Mouse (Mus musculus) heart, embryonic 14.5 days (tissue): ENCODE measurements around the gene Fbxo17. TPM values are rescaled to one million over a fixed set of nuclear protein-coding genes. Genes with fewer than 3 reads are reported as not detected.

Experiments
- ATAC-seq: fragments of 200-750 bp; cut with Nextera tagmentation; 2 replicates; pipeline ENCODE4 v1.8.0; 2017; ENCODE audit warnings: low read depth, moderate TSS enrichment; ENCODE audit not compliant: insufficient number of reproducible peaks, insufficient read depth, low FRiP score
- H3K27ac ChIP-seq, 2 experiments: fragments of 200-500 bp in 1 of 2; fragments of 300-500 bp in 1 of 2; sonication (generic) in 1 of 2; replicated peaks in 1 of 2; 2 replicates each; pipeline ENCODE4 v1.5.1; 2012 to 2014; ENCODE audit warnings: low read depth in 2 of 2, low read length in 2 of 2, control low read depth in 1 of 2, mild to moderate bottlenecking in 1 of 2, mixed read lengths in 1 of 2; ENCODE audit not compliant: control insufficient read depth in 1 of 2, insufficient read depth in 1 of 2
- H3K27me3 ChIP-seq: fragments of 300-500 bp; sonication (generic); 2 replicates; pipeline ENCODE4 v1.6.1; 2014; ENCODE audit warnings: mild to moderate bottlenecking, low read length, control low read depth; ENCODE audit not compliant: control insufficient read depth, insufficient read depth
- H3K36me3 ChIP-seq: fragments of 300-500 bp; sonication (generic); 2 replicates; pipeline ENCODE4 v1.6.1; 2014; ENCODE audit warnings: mild to moderate bottlenecking, control low read depth, low read length, mixed read lengths; ENCODE audit not compliant: control insufficient read depth, insufficient read depth
- H3K4me1 ChIP-seq, 2 experiments: fragments of 200-500 bp in 1 of 2; fragments of 300-500 bp in 1 of 2; sonication (generic) in 1 of 2; 2 replicates each; pipeline ENCODE4 v1.6.1; 2012 to 2014; ENCODE audit warnings: low read length in 2 of 2, control low read depth in 1 of 2, mixed read lengths in 1 of 2; ENCODE audit not compliant: control insufficient read depth in 2 of 2, insufficient read depth in 2 of 2
- H3K4me2 ChIP-seq: fragments of 300-500 bp; sonication (generic); 2 replicates; pipeline ENCODE4 v1.6.1; 2014; ENCODE audit warnings: mild to moderate bottlenecking, low read length
- H3K4me3 ChIP-seq, 2 experiments: fragments of 200-500 bp in 1 of 2; fragments of 300-500 bp in 1 of 2; sonication (generic) in 1 of 2; 2 replicates each; pipeline ENCODE4 v1.5.1; 2012 to 2014; ENCODE audit warnings: low read length in 2 of 2, mild to moderate bottlenecking in 2 of 2, control low read depth in 1 of 2, low read depth in 1 of 2, moderate library complexity in 1 of 2; ENCODE audit not compliant: control insufficient read depth in 1 of 2, insufficient read depth in 1 of 2
- H3K9ac ChIP-seq: fragments of 300-500 bp; sonication (generic); 2 replicates; pipeline ENCODE4 v1.6.1; 2014; ENCODE audit warnings: mild to moderate bottlenecking, low read length
- H3K9me3 ChIP-seq: fragments of 300-500 bp; sonication (generic); 2 replicates; pipeline ENCODE4 v1.6.1; 2016; ENCODE audit warnings: low read length, control low read depth; ENCODE audit not compliant: control insufficient read depth
- WGBS: fragments of 180-500 bp; shearing (Covaris S2); extraction: QIAGEN DNeasy Blood & Tissue Kit; methylation state at CpG from one replicate; pipeline ENCODE4 v1.1.7; 2014; 5-methylcytosine and 5-hydroxymethylcytosine counted together
- polyA plus RNA-seq: library from polyadenylated mRNA; unstranded; fragments of >200 nt; fragmentation: Nextera tagmentation; extraction: Ambion mirVana; gene quantifications from 2 replicates; pipeline ENCODE4 v1.2.1, GENCODE M21; 2014

Fbxo17 gene
- polyA plus RNA-seq, 1 experiment from 2014 or later, result 8.6 TPM

DNA sequence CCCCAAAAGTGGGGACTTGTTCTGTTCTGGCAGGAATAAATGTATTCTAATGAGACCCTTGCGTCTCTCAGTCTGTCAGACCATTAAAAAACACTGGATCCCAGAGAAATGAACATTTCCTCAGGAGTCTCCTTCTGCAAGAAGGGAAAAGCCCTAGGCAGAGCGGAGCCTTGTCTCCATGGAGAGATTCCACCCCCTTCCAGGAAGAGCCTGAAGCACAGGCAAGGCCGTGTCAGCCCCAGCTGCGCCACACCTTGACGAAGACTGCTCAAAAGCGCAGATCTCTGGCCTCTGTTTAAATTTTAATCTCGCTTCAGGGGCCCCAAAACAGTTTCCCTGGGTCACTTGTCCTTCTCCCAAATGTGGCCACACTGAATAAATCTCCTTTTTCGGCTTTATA, 39.0 kb upstream of the Fbxo17 start:
- no peaks in the 10 kb centered on the region for H3K27me3 ChIP-seq
- H3K4me1 ChIP-seq, result peaks cover 5 to 7% of the 10 kb centered on the region in 2 experiments; a peak in 3 of 4 replicates
- H3K27ac ChIP-seq, result no peak overlapping the region
- ATAC-seq, result no peak
- H3K9me3 ChIP-seq, result no peaks in the 10 kb centered on the region
- no peak overlapping the region for H3K9ac ChIP-seq
- H3K4me2 ChIP-seq, result no peak overlapping the region
- H3K4me3 ChIP-seq, result no peak overlapping the region
- 88% methylated on average over 8 of the region's 8 CpGs for WGBS
- no peaks in the 10 kb centered on the region for H3K36me3 ChIP-seq

DNA sequence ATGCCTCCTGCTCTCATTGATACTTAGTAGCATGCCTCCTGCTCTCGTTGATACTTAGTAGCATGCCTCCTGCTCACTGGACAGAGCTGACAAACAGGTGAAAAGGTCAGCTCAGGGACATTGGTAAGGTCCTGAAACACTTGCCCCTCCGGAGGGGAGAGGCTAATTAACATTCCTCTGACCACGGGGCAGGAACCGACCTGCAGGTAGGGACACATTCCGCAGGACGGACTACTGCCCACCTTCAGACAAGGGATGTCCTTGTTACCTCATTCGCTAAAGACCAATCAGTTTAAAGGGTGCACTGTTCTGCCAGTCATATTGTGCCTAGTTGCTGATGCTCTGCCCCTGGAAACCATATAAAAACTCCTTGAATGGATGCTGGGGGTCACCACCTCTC, 25.5 kb upstream of the Fbxo17 start:
- Histone ChIP-seq H3K27ac (no peak overlapping the region), H3K4me3 (no peak overlapping the region), H3K9me3 (no peaks in the 10 kb centered on the region), H3K36me3 (no peaks in the 10 kb centered on the region), H3K9ac (no peak overlapping the region), H3K27me3 (peaks cover 15% of the 10 kb centered on the region), H3K4me1 (peaks cover 0 to 3% of the 10 kb centered on the region in 2 experiments; a peak in 1 of 4 replicates), H3K4me2 (no peak overlapping the region)
- WGBS, result 56% methylated on average over 7 of the region's 7 CpGs
- ATAC-seq, result no peak

DNA sequence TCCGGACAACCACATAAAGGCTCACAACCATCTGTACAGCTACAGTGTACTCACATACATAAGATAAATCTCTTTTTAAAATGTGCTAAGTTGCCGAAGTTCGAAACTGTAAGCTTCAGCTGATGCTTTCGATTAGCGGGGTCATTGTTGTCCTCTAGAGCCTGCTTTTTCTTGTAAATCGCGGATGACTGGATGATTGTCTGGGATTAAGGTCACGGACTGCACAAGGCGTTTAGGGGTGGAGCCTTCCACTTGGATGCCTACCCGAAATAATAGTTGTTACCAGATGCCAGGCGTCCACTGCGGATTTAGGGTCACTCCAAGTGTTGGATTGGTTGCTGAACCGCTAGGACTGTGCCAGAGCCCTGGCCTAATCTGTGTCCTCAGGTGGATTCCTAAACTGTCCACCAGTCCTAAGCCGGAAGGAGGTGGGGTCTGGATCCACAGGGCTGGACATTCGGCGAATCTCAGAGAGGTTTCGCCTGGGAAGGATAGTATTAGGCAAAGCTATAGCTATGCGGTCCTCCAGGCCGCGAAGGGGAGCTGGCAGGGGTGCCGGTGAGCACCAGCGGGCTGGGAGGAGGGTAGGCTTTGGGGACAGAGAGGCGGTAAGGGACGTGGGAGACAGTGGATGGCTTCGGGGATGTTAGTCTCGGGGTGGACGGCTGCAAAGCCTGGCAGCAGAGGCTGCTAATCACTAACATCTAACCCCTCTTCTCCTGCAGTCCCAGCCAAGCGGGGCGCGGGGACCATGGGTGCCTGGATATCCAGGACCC, 23.9 kb upstream of the Fbxo17 start, which contains the start of gene Fbxo27:
Gene Fbxo27, plus strand, starts transcription at position 305 of the 776 bp plus-strand sequence.
- Histone ChIP-seq H3K4me3 (peak within 1 kb of the TSS; percentile 43 to 52), H3K36me3 (no peaks in the 10 kb centered on the region), H3K27me3 (peaks cover 15% of the 10 kb centered on the region), H3K9me3 (no peaks in the 10 kb centered on the region), H3K9ac (peak within 1 kb of the TSS; percentile 69), H3K4me2 (peak within 1 kb of the TSS; percentile 92), H3K4me1 (peaks cover 0 to 3% of the 10 kb centered on the region in 2 experiments; a peak in 1 of 4 replicates), H3K27ac (no peak within 1 kb of the TSS)
- WGBS, result 34% methylated on average over 30 of the region's 30 CpGs
- peak; percentile 11; the same call in 1 of the 2 replicates for ATAC-seq

DNA sequence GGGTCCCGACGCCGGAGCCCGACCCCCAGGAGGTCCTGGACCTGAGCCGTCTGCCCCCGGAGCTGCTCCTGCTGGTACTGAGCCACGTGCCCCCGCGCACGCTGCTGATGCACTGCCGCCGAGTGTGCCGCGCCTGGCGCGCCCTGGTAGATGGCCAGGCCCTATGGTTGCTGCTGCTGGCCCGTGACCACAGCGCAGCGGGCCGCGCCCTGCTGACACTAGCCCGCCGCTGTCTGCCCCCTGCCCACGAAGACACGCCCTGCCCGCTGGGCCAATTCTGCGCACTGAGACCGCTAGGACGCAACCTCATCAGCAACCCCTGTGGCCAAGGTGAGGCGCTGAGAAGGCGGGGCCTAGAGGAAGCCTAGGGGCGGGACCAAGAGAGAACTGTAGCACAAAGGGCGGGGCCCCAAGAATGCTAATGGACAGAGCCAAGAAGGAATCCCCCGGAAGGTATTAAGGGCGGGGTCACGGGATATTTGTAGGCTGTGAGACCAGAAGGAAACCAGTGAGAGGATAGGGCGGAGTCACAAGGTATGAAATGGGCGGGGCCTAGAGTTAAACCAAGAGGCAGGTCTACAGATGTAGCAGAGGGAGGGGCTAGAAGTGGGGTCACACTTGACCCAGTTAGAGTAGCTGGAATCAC, 23.2 kb upstream of the Fbxo17 start:
- Histone ChIP-seq H3K27ac (no peak overlapping the region), H3K4me3 (peak overlapping the region; percentile 43 to 52), H3K4me1 (peaks cover 0 to 3% of the 10 kb centered on the region in 2 experiments; a peak in 1 of 4 replicates), H3K36me3 (no peaks in the 10 kb centered on the region), H3K27me3 (peaks cover 15% of the 10 kb centered on the region), H3K9ac (peak overlapping the region; percentile 69), H3K4me2 (peak overlapping the region; percentile 92), H3K9me3 (no peaks in the 10 kb centered on the region)
- ATAC-seq, result peak; percentile 68
- WGBS, result under 1% methylated on average over 34 of the region's 38 CpGs

DNA sequence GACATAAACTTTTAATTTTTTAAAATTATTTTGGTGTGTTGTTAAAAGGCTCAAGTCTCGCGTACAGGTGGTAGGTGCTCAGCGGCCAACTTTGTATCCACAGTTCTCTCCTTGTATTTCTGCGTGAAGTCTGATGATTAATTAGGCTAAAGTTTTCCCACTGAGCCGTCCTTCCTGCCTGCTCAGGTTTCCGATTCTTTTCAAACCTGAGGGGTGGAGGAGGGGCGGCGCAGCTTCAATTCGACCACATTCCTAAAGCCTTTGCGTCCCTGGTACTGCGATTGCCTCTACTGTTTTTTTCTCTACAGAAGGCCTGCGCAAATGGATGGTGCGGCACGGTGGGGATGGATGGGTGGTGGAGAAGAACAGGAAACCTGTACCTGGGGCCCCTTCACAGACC, 22.2 kb upstream of the Fbxo17 start:
- Histone ChIP-seq H3K9ac (no peak overlapping the region), H3K27ac (no peak overlapping the region), H3K27me3 (peaks cover 15% of the 10 kb centered on the region), H3K4me1 (peaks cover 0 to 3% of the 10 kb centered on the region in 2 experiments; a peak in 1 of 4 replicates), H3K4me2 (no peak overlapping the region), H3K9me3 (no peaks in the 10 kb centered on the region), H3K36me3 (no peaks in the 10 kb centered on the region), H3K4me3 (no peak overlapping the region)
- no peak for ATAC-seq
- 16% methylated on average over 14 of the region's 14 CpGs for WGBS

DNA sequence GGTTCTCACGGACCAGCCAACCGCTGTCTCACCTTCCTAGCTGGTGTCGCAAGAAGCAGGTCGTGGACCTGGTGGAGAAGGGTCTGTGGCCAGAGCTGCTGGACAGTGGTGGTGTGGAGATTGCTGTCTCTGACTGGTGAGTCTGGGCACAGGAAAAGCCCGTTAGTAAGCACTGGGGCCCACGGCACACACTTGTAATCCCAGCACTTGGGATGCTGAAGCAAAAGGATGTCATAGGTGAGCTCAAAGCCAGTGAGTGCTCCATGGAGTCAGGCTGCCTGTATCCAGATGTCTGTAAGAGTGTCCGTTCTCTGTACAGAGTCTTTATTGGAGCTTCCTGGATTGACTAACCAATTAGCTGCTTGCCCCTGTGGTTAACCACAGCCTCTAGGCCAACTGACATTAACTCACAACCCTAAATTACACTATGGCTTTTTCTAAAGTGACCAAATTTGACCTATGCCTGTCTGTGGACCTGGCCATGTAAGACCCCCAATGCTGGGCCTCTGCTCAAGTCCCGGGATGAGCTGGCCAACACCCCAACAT, 21.6 kb upstream of the Fbxo17 start:
- no peak for ATAC-seq
- Histone ChIP-seq H3K4me1 (peaks cover 0 to 3% of the 10 kb centered on the region in 2 experiments; a peak in 1 of 4 replicates), H3K4me3 (no peak overlapping the region), H3K9ac (no peak overlapping the region), H3K9me3 (no peaks in the 10 kb centered on the region), H3K4me2 (no peak overlapping the region), H3K27ac (no peak overlapping the region), H3K27me3 (peaks cover 15% of the 10 kb centered on the region), H3K36me3 (no peaks in the 10 kb centered on the region)
- WGBS, result 59% methylated on average over 8 of the region's 8 CpGs

DNA sequence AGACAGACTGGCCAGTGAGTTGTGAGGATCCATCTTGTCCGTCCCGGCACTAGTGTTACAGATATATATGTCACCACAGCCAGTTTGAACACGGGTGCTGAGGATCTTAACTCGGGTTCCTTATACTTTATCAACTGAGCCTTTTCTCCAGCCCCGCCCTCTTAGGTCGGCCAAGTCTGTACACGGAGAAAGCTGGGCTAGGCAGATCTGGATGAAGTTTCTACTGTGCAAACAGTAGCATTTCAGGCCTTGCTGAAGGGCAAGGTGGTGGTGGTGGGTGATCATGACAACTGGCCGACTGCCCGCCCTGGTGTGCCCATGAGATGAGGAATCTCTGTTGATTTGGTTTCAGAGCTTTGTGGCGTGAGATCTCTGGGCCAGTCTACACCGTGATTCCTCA, 19.3 kb upstream of the Fbxo17 start:
- Histone ChIP-seq H3K27ac (no peak overlapping the region), H3K4me3 (no peak overlapping the region), H3K4me2 (no peak overlapping the region), H3K9me3 (peaks cover 5% of the 10 kb centered on the region), H3K36me3 (no peaks in the 10 kb centered on the region), H3K9ac (no peak overlapping the region), H3K4me1 (peaks cover 0 to 3% of the 10 kb centered on the region in 2 experiments; a peak in 1 of 4 replicates), H3K27me3 (peaks cover 15% of the 10 kb centered on the region)
- no peak for ATAC-seq
- WGBS, result 81% methylated on average over 11 of the region's 11 CpGs
